Mouse (Mus musculus): ENCODE data around the gene Pex5.

GRCm38 (mm10) chr6:124463881-124464291, 49.0 kb upstream of the Pex5 start:
- TF ChIP-seq CTCF (conservative IDR thresholded peaks at IDR 0.05; ENCODE audit: insufficient read depth, insufficient read length, low read depth, low read length) (no peak), POLR2A (IDR thresholded peaks at IDR 0.05; ENCODE audit: low read depth, low read length) (no peak)
